Mouse (Mus musculus) heart, embryonic 13.5 days (tissue): ENCODE measurements at regions not wholly inside any gene's neighbourhood (a gene's known extent, or its start where the extent isn't known, plus 50 kb on each side); places are given as distances from the start of the nearest gene placed in this dataset.

Source experiments
- ATAC-seq: fragments of 200-750 bp; cut with Nextera tagmentation; 2 replicates; pipeline ENCODE4 v1.8.0; 2017; ENCODE audit warnings: moderate TSS enrichment; ENCODE audit not compliant: insufficient number of reproducible peaks, low FRiP score, low TSS enrichment; ENCODE audit errors: extremely low read depth
- H3K27ac ChIP-seq: fragments of 300-500 bp; sonication (generic); replicated peaks from 2 replicates; pipeline ENCODE4 v1.5.1; 2015; ENCODE audit warnings: moderate library complexity, mild to moderate bottlenecking, inconsistent platforms
- H3K27me3 ChIP-seq: fragments of 300-500 bp; sonication (generic); replicated peaks from 2 replicates; pipeline ENCODE4 v1.6.1; 2015; ENCODE audit warnings: mild to moderate bottlenecking, inconsistent platforms
- H3K36me3 ChIP-seq: fragments of 300-500 bp; sonication (generic); 2 replicates; pipeline ENCODE4 v1.6.1; 2015; ENCODE audit warnings: mild to moderate bottlenecking, inconsistent platforms
- H3K4me1 ChIP-seq: fragments of 300-500 bp; sonication (generic); 2 replicates; pipeline ENCODE4 v1.6.1; 2015; ENCODE audit warnings: inconsistent platforms
- H3K4me2 ChIP-seq: fragments of 300-500 bp; sonication (generic); 2 replicates; pipeline ENCODE4 v1.6.1; 2015; ENCODE audit warnings: inconsistent platforms, mild to moderate bottlenecking, moderate library complexity
- H3K4me3 ChIP-seq: fragments of 300-500 bp; sonication (generic); 2 replicates; pipeline ENCODE4 v1.5.1; 2015; ENCODE audit warnings: moderate library complexity, mild to moderate bottlenecking, inconsistent platforms
- H3K9ac ChIP-seq: fragments of 300-500 bp; sonication (generic); 2 replicates; pipeline ENCODE4 v1.6.1; 2015; ENCODE audit warnings: inconsistent platforms, mild to moderate bottlenecking, moderate library complexity
- H3K9me3 ChIP-seq: fragments of 300-500 bp; sonication (generic); 2 replicates; pipeline ENCODE4 v1.6.1; 2016; ENCODE audit warnings: inconsistent platforms
- WGBS: fragments of 180-500 bp; shearing (Covaris S2); methylation state at CpG from one replicate; pipeline ENCODE4 v1.1.7; 2015; ENCODE audit warnings: mixed read lengths; 5-methylcytosine and 5-hydroxymethylcytosine counted together

- WGBS: 71% methylated on average over 1 of the region's 1 CpGs
- Histone ChIP-seq H3K27me3 (no peaks in the 10 kb centered on the region), H3K9ac (no peak overlapping the region), H3K27ac (no peak overlapping the region), H3K36me3 (no peaks in the 10 kb centered on the region), H3K4me1 (no peaks in the 10 kb centered on the region), H3K9me3 (no peaks in the 10 kb centered on the region), H3K4me2 (no peak overlapping the region), H3K4me3 (no peak overlapping the region)
- ATAC-seq: no peak
These were observed 76.9 kb upstream of the Prl start for GRCm38 (mm10) chr13:26980475-26980874.
